Mouse (Mus musculus): ENCODE data around the gene Tm6sf2.

GRCm38 (mm10) chr8:70110451-70110850 lies 37.7 kb downstream of the Tm6sf2 start:
- TF ChIP-seq GATA1 (IDR thresholded peaks at IDR 0.05; ENCODE audit: borderline replicate concordance, low read length): no peak
- TF ChIP-seq FLI1 (IDR thresholded peaks at IDR 0.05; ENCODE audit: low read length): no peak
